Mouse (Mus musculus) forebrain, embryonic 11.5 days (tissue): ENCODE measurements around the gene Kdm7a. TPM values are rescaled to one million over a fixed set of nuclear protein-coding genes. Genes with fewer than 3 reads are reported as not detected.

Experiments
- ATAC-seq: fragments of 200-750 bp; cut with Nextera tagmentation; replicated peaks from 2 replicates; pipeline ENCODE4 v1.8.0; 2017; ENCODE audit warnings: moderate TSS enrichment; ENCODE audit not compliant: low FRiP score
- DNase-seq: peaks from one replicate; pipeline ENCODE4 v3.0.0-alpha.2; 2017; ENCODE audit warnings: low spot score
- H3K27ac ChIP-seq: fragments of 300-500 bp; sonication (generic); 2 replicates; pipeline ENCODE4 v1.5.1; 2014; ENCODE audit warnings: low read depth, low read length
- H3K27me3 ChIP-seq: fragments of 300-500 bp; sonication (generic); 2 replicates; pipeline ENCODE4 v1.6.1; 2014; ENCODE audit warnings: mild to moderate bottlenecking, low read length, mixed read lengths; ENCODE audit not compliant: control insufficient read depth, insufficient read depth
- H3K36me3 ChIP-seq: fragments of 300-500 bp; sonication (generic); 2 replicates; pipeline ENCODE4 v1.6.1; 2014; ENCODE audit warnings: mild to moderate bottlenecking, low read length, moderate library complexity, mixed read lengths; ENCODE audit not compliant: control insufficient read depth, insufficient read depth
- H3K4me1 ChIP-seq: fragments of 300-500 bp; sonication (generic); replicated peaks from 2 replicates; pipeline ENCODE4 v1.6.1; 2014; ENCODE audit warnings: low read length, mixed read lengths; ENCODE audit not compliant: control insufficient read depth, insufficient read depth
- H3K4me2 ChIP-seq: fragments of 300-500 bp; sonication (generic); 2 replicates; pipeline ENCODE4 v1.6.1; 2014; ENCODE audit warnings: low read depth, mild to moderate bottlenecking, low read length, moderate library complexity, mixed read lengths; ENCODE audit not compliant: severe bottlenecking
- H3K4me3 ChIP-seq: fragments of 300-500 bp; sonication (generic); 2 replicates; pipeline ENCODE4 v1.5.1; 2014; ENCODE audit warnings: low read depth, low read length
- H3K9ac ChIP-seq: fragments of 300-500 bp; sonication (generic); 2 replicates; pipeline ENCODE4 v1.6.1; 2014; ENCODE audit warnings: low read length
- H3K9me3 ChIP-seq: fragments of 300-500 bp; sonication (generic); 2 replicates; pipeline ENCODE4 v1.6.1; 2016; ENCODE audit warnings: low read length, mixed read lengths; ENCODE audit not compliant: control insufficient read depth
- WGBS: fragments of 180-500 bp; shearing (Covaris S2); extraction: QIAGEN DNeasy Blood & Tissue Kit; methylation state at CpG from one replicate; pipeline ENCODE4 v1.1.7; 2014; 5-methylcytosine and 5-hydroxymethylcytosine counted together
- polyA plus RNA-seq: library from polyadenylated mRNA; unstranded; fragments of >200 nt; fragmentation: Nextera tagmentation; extraction: Ambion mirVana; gene quantifications from 2 replicates; pipeline ENCODE4 v1.2.1, GENCODE M21; 2014

The Kdm7a gene
- polyA plus RNA-seq, 1 experiment from 2014 or later: 16.3 TPM

DNA sequence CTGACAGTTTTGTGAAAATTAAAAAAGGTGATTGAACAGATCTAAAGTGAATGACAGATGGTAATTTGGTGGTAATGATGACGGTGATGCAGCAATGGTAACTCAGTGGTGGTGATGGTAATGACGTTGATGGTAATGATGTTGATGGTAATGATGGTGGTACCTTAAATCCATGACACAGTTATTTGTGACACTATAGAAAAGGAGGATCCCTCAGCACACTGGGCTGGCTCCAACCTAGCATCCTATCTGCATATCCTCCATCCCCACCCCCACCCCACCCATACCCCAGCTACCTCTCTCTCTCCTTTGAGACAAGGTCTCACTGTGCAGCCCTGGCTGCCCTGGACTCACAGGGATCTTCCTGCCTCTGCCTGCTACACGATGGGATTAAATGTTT is 34.4 kb upstream of the Kdm7a start:
- H3K27ac ChIP-seq: no peak overlapping the region
- H3K27me3 ChIP-seq: no peaks in the 10 kb centered on the region
- WGBS: 90% methylated on average over 3 of the region's 3 CpGs
- H3K4me1 ChIP-seq: no peaks in the 10 kb centered on the region
- no peak overlapping the region for H3K4me2 ChIP-seq
- no peak for DNase-seq
- no peaks in the 10 kb centered on the region for H3K36me3 ChIP-seq
- H3K9ac ChIP-seq: no peak overlapping the region
- no peaks in the 10 kb centered on the region for H3K9me3 ChIP-seq
- no peak for ATAC-seq
- no peak overlapping the region for H3K4me3 ChIP-seq

DNA sequence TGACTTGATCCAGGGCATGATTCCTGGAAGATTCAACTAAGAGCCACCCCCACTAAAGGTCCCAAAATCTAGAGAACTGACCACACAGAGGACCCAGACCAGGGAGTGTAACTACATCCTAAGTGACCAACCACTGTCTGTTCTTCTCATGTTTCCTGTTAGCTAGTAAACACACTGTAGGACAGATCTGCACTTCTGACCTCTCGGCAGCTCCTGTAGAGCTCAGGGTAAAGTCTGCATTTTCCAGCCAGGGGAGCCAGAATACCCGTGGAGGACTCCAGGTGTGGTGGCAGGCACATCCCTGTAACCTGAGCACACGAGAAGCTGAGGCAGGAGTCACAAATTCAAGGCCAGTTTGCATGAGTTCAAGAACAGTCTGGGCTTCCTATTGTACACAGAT is 31.3 kb upstream of the Kdm7a start:
- H3K9ac ChIP-seq: no peak overlapping the region
- no peaks in the 10 kb centered on the region for H3K36me3 ChIP-seq
- no peaks in the 10 kb centered on the region for H3K4me1 ChIP-seq
- H3K4me2 ChIP-seq: no peak overlapping the region
- WGBS: 68% methylated on average over 3 of the region's 3 CpGs
- no peak overlapping the region for H3K4me3 ChIP-seq
- H3K27ac ChIP-seq: no peak overlapping the region
- ATAC-seq (no peak), DNase-seq (no peak)
- H3K9me3 ChIP-seq: no peaks in the 10 kb centered on the region
- no peaks in the 10 kb centered on the region for H3K27me3 ChIP-seq

- no peak for DNase-seq
- Histone ChIP-seq H3K4me1 (no peaks in the 10 kb centered on the region), H3K4me3 (no peak overlapping the region), H3K27ac (no peak overlapping the region), H3K36me3 (no peaks in the 10 kb centered on the region), H3K9ac (no peak overlapping the region), H3K9me3 (no peaks in the 10 kb centered on the region), H3K27me3 (no peaks in the 10 kb centered on the region), H3K4me2 (no peak overlapping the region)
- 77% methylated on average over 4 of the region's 4 CpGs for WGBS
- ATAC-seq: no peak
Measured at GRCm38 (mm10) chr6:39232617-39233016, 26.0 kb upstream of the Kdm7a start.

DNA sequence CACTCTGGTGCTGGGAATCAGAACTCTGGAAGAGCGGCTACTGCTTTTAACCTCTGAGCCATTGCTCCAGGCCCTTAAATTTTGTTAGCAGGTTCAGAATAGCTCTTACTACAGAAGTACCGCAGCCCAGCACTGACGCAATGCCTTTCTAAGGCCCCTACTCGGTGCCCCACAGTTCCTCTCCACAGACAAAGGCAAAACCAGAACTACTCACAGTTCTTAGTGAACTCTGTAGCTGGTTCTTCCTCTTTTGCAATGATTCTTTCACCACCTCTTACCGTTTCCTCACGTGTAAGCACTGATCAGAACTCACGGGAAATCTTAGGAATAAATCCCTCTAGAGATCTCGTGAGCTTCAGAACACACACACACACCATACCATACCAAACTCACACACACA is 24.1 kb upstream of the Kdm7a start:
- H3K9ac ChIP-seq: no peak overlapping the region
- peaks cover 2% of the 10 kb centered on the region; the same call in 1 of the 2 replicates for H3K4me1 ChIP-seq
- WGBS: 87% methylated on average over 8 of the region's 8 CpGs
- no peak overlapping the region for H3K4me2 ChIP-seq
- DNase-seq (no peak), ATAC-seq (no peak)
- no peaks in the 10 kb centered on the region for H3K36me3 ChIP-seq
- no peaks in the 10 kb centered on the region for H3K27me3 ChIP-seq
- no peaks in the 10 kb centered on the region for H3K9me3 ChIP-seq
- no peak overlapping the region for H3K4me3 ChIP-seq
- no peak overlapping the region for H3K27ac ChIP-seq

GRCm38 (mm10) chr6:39226610-39226955 is 20.0 kb upstream of the Kdm7a start:
- Histone ChIP-seq H3K4me1 (peaks cover 2% of the 10 kb centered on the region; the same call in 1 of the 2 replicates), H3K27ac (no peak overlapping the region), H3K9ac (peak overlapping the region; percentile 13), H3K27me3 (no peaks in the 10 kb centered on the region), H3K4me3 (no peak overlapping the region), H3K36me3 (no peaks in the 10 kb centered on the region), H3K4me2 (peak overlapping the region; percentile 6; the same call in 1 of the 2 replicates), H3K9me3 (no peaks in the 10 kb centered on the region)
- DNase-seq: no peak
- 26% methylated on average over 9 of the region's 9 CpGs for WGBS
- ATAC-seq: peak; percentile 18; the same call in 1 of the 2 replicates

GRCm38 (mm10) chr6:39225876-39226609 is 19.5 kb upstream of the Kdm7a start:
- Histone ChIP-seq H3K36me3 (no peaks in the 10 kb centered on the region), H3K4me2 (peak overlapping the region; percentile 6; the same call in 1 of the 2 replicates), H3K9me3 (no peaks in the 10 kb centered on the region), H3K27ac (no peak overlapping the region), H3K9ac (peak overlapping the region; percentile 13), H3K4me1 (peaks cover 2% of the 10 kb centered on the region; the same call in 1 of the 2 replicates), H3K27me3 (no peaks in the 10 kb centered on the region), H3K4me3 (no peak overlapping the region)
- DNase-seq (peak; percentile 67), ATAC-seq (peak; percentile 89)
- 8% methylated on average over 7 of the region's 7 CpGs for WGBS

DNA sequence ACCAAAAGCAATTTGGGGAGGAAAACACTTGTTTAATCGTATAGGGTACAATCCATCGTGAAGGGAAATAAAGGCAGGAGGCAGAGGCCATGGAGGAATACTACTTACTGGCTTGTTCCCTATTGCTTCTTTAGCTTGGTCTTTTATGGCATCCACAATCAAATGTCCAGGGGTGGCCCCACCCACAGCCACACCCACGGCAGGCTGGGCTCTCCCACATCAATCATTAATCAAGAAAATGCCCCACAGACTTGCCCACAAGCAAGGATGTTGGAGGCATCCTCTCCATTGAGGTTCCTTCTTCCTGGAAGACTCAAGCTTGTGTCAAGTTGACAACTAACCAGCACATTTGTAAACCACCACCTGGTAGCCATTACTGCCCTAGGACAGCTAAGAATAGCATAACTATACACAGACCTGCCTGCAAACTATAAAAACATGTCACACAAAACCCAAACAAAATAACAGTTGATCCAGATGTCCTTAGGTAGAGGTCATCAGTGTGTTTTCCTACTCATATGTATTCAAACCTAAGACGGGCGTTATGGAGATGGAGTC is 16.8 kb upstream of the Kdm7a start:
- WGBS: 90% methylated on average over 5 of the region's 5 CpGs
- no peak overlapping the region for H3K4me2 ChIP-seq
- H3K27me3 ChIP-seq: no peaks in the 10 kb centered on the region
- no peak overlapping the region for H3K27ac ChIP-seq
- no peak overlapping the region for H3K4me3 ChIP-seq
- H3K36me3 ChIP-seq: no peaks in the 10 kb centered on the region
- H3K9me3 ChIP-seq: no peaks in the 10 kb centered on the region
- peaks cover 2% of the 10 kb centered on the region; the same call in 1 of the 2 replicates for H3K4me1 ChIP-seq
- no peak for DNase-seq
- H3K9ac ChIP-seq: no peak overlapping the region
- no peak for ATAC-seq

- Histone ChIP-seq H3K4me2 (no peak overlapping the region), H3K4me3 (no peak overlapping the region), H3K4me1 (peaks cover 2% of the 10 kb centered on the region; the same call in 1 of the 2 replicates), H3K27ac (no peak overlapping the region), H3K36me3 (no peaks in the 10 kb centered on the region), H3K9me3 (no peaks in the 10 kb centered on the region), H3K27me3 (no peaks in the 10 kb centered on the region), H3K9ac (no peak overlapping the region)
- WGBS: 76% methylated on average over 5 of the region's 5 CpGs
- DNase-seq (no peak), ATAC-seq (no peak)
Measured at GRCm38 (mm10) chr6:39222487-39222886, 15.9 kb upstream of the Kdm7a start.

DNA sequence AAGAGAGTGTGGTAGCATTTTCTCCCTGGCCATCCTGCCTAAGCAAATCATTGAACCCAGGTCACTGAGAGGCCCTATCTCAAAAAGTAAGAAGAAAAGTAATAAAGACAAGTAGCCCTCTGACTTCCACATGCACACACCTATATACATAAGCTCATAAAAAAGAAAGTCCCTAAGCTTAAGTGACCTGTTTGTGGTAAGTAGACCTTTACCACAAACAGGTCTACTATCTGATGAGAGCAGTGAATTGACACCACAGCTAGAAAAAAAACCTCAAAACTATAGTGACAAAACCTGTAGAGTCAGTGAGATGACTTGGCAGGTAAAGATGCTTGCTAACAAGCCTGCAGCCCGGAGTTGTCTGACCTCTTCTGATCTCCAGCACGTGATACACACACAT is 11.4 kb upstream of the Kdm7a start:
- Histone ChIP-seq H3K36me3 (no peaks in the 10 kb centered on the region), H3K4me3 (no peak overlapping the region), H3K4me2 (no peak overlapping the region), H3K27ac (no peak overlapping the region), H3K27me3 (no peaks in the 10 kb centered on the region), H3K4me1 (no peaks in the 10 kb centered on the region), H3K9me3 (no peaks in the 10 kb centered on the region), H3K9ac (no peak overlapping the region)
- DNase-seq (no peak), ATAC-seq (no peak)
- 89% methylated on average over 2 of the region's 2 CpGs for WGBS
